Mouse (Mus musculus): ENCODE results near the gene Ano1. TPM values are rescaled to one million over a fixed set of nuclear protein-coding genes. Genes with fewer than 3 reads are reported as not detected.

Gene Ano1
- polyA plus RNA-seq, 1 experiment from 2014 or later = 22.2 TPM

DNA sequence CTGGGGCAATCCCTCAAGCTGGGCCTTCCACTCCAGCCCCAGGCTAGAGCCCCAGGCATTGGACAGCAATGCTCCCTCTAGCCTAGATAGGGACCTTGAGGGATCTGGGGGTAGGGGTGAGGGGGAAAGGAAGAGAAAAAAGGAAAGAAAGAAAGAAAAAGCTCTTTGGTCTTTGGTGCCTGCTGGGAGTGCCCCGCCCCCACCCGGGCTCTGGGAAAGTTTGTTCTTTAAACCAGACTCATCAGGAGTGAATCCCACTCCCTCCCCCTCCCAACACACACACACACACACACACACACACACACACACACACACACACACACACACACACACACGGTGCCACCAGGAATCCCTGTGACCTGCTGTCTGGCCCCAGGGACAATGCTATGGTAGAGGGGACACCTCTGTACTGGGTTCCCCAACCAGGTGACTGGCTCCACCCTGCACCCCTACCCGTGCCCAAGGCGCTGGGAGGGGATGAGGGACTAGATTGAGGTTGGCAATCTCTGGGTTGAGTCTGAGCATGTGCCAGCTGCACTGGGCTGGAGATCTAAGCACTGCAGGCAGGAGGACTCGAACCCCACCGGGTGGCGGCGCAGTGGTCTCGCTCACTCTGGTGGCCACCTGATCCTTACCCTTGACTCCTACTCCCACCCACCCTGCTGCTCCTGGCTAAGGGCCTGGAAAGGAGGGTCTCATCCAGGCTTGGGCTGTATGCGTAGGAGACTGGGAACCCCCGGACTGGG lies 74.3 kb downstream of the Ano1 start:
- no peak overlapping the region for H3K4me2 ChIP-seq (ENCODE audit: low read depth, low read length)
- no peaks in the 10 kb centered on the region for H3K9me3 ChIP-seq (ENCODE audit: control insufficient read depth, low read length)
- no peaks in the 10 kb centered on the region for H3K4me1 ChIP-seq (ENCODE audit: control insufficient read depth, insufficient read depth, low read length)
- ATAC-seq (ENCODE audit: low read depth) = 0 out of 2 replicates have a peak, but pooled peaks have one; percentile 17
- no peak overlapping the region for H3K27ac ChIP-seq (replicated peaks; ENCODE audit: low read depth, low read length)
- peaks cover 26% of the 10 kb centered on the region for H3K27me3 ChIP-seq (replicated peaks; ENCODE audit: control insufficient read depth, insufficient read depth, low read length)
- DNase-seq (ENCODE audit: low spot score) = no peak
- 40% methylated on average over 11 of the region's 12 CpGs for WGBS
- H3K9ac ChIP-seq (ENCODE audit: low read depth, low read length) = no peak overlapping the region
- H3K4me3 ChIP-seq (ENCODE audit: low read depth, low read length) = no peak overlapping the region
- H3K36me3 ChIP-seq (ENCODE audit: control insufficient read depth, insufficient read depth, low read length) = no peaks in the 10 kb centered on the region

DNA sequence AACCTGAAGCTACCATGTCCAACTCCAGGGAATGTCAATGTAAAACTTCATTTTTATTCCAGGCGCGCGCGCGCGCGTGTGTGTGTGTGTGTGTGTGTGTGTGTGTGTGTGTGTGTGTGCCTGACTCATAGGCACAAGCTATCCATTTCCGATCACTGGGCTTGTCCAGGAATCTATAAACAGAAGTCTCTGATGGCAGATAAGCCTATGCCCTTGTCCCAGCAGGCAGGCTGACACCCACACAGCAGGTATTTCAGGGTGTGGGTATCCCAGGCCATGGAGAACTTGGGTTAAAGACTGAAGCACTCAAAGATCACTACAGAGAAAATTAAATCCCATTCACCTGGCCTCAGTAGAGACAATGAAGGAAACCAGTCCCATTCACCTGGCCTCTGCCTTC lies 76.1 kb downstream of the Ano1 start:
- WGBS = 94% methylated on average over 8 of the region's 8 CpGs
- no peaks in the 10 kb centered on the region for H3K9me3 ChIP-seq (ENCODE audit: control insufficient read depth, low read length)
- no peaks in the 10 kb centered on the region for H3K4me1 ChIP-seq (ENCODE audit: control insufficient read depth, insufficient read depth, low read length)
- H3K27me3 ChIP-seq (replicated peaks; ENCODE audit: control insufficient read depth, insufficient read depth, low read length) = peaks cover 26% of the 10 kb centered on the region
- H3K27ac ChIP-seq (replicated peaks; ENCODE audit: low read depth, low read length) = no peak overlapping the region
- no peak overlapping the region for H3K4me3 ChIP-seq (ENCODE audit: low read depth, low read length)
- DNase-seq (ENCODE audit: low spot score) = no peak
- no peaks in the 10 kb centered on the region for H3K36me3 ChIP-seq (ENCODE audit: control insufficient read depth, insufficient read depth, low read length)
- no peak overlapping the region for H3K9ac ChIP-seq (ENCODE audit: low read depth, low read length)
- no peak for ATAC-seq (ENCODE audit: low read depth)
- no peak overlapping the region for H3K4me2 ChIP-seq (ENCODE audit: low read depth, low read length)

DNA sequence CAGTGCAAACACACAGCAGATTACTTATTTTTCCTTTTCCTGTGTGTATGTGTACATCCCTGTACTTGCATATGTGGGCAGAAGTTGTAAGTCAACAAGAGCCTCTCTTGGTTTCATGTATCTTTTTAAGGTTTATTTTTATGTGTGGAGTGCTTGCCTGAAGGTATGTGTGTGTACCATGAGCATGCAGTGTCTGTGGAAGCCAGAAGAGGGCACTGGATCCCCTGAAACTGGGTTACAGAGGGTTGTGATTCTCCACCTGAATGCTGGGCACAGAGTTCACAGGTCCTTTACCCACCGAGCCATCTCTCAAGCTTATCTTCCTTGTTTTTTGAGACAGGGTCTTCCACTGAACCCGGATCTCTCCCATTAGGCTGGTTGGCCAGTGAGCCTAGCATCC lies 81.9 kb downstream of the Ano1 start:
- H3K9me3 ChIP-seq (ENCODE audit: control insufficient read depth, low read length) = no peaks in the 10 kb centered on the region
- no peaks in the 10 kb centered on the region for H3K4me1 ChIP-seq (ENCODE audit: control insufficient read depth, insufficient read depth, low read length)
- no peaks in the 10 kb centered on the region for H3K27me3 ChIP-seq (replicated peaks; ENCODE audit: control insufficient read depth, insufficient read depth, low read length)
- WGBS = 93% methylated on average over 2 of the region's 2 CpGs
- no peaks in the 10 kb centered on the region for H3K36me3 ChIP-seq (ENCODE audit: control insufficient read depth, insufficient read depth, low read length)
- H3K4me3 ChIP-seq (ENCODE audit: low read depth, low read length) = no peak overlapping the region
- DNase-seq (ENCODE audit: low spot score) = no peak
- ATAC-seq (ENCODE audit: low read depth) = no peak
- H3K9ac ChIP-seq (ENCODE audit: low read depth, low read length) = no peak overlapping the region
- H3K4me2 ChIP-seq (ENCODE audit: low read depth, low read length) = no peak overlapping the region
- H3K27ac ChIP-seq (replicated peaks; ENCODE audit: low read depth, low read length) = no peak overlapping the region

DNA sequence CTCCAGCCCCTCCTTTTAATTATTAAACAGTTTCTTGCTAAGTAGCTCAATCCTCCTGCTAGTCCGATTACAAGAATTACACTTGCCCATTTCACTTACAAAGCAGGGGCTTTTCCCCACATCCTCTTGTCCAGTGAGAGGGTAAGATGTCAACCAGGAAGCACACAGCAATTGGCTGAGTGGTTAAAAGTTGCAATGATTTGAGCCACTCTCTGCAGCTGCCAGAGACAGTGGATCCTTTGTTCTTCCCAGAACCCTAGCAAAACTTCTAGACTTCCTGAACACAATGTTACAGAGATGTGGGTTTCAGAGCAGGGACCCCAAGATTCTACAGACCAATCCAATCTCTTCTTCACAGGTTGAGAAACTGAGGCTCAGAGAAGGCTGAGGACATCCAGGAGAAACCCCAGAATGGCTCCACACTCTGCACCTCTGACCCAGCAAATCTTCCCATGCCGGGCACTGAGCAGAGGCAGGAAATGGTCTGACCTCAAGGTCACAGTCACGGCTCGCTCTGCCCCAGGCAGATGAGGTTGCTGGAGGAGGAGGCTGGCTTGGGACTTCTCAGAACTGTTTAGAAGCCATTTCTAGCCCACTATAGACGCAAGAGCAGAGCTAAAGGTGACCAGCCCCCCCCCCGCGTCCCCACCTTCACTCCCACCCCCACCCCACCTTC lies 83.0 kb downstream of the Ano1 start:
- H3K36me3 ChIP-seq (ENCODE audit: control insufficient read depth, insufficient read depth, low read length) = no peaks in the 10 kb centered on the region
- WGBS = 8% methylated on average over 4 of the region's 7 CpGs
- no peak overlapping the region for H3K4me2 ChIP-seq (ENCODE audit: low read depth, low read length)
- DNase-seq (ENCODE audit: low spot score) (no peak), ATAC-seq (ENCODE audit: low read depth) (0 out of 2 replicates have a peak, but pooled peaks have one; percentile 30)
- no peaks in the 10 kb centered on the region for H3K4me1 ChIP-seq (ENCODE audit: control insufficient read depth, insufficient read depth, low read length)
- no peak overlapping the region for H3K27ac ChIP-seq (replicated peaks; ENCODE audit: low read depth, low read length)
- no peak overlapping the region for H3K4me3 ChIP-seq (ENCODE audit: low read depth, low read length)
- H3K27me3 ChIP-seq (replicated peaks; ENCODE audit: control insufficient read depth, insufficient read depth, low read length) = no peaks in the 10 kb centered on the region
- H3K9ac ChIP-seq (ENCODE audit: low read depth, low read length) = no peak overlapping the region
- no peaks in the 10 kb centered on the region for H3K9me3 ChIP-seq (ENCODE audit: control insufficient read depth, low read length)

DNA sequence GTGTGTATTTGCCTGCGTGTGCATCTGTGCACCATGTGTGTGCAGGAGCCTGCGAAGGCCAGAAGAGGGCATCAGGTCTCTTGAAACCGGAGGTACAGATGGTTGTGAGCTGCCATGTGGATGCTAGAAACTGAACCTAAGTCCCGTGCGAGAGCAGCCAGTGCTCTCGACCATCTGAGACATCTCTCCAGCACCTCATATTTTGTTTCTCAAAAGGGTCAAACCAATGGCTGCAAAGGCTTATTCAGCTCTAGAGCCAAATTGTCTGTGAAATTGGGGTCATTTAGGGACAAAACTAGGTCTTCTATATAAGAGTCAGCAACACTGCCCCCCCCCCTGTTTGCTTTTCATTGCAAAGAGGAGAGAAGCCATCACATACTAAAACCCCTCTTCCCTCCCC lies 84.7 kb downstream of the Ano1 start:
- DNase-seq (ENCODE audit: low spot score) (no peak), ATAC-seq (ENCODE audit: low read depth) (no peak)
- Histone ChIP-seq H3K9me3 (ENCODE audit: control insufficient read depth, low read length) (no peaks in the 10 kb centered on the region), H3K4me3 (ENCODE audit: low read depth, low read length) (no peak overlapping the region), H3K4me1 (ENCODE audit: control insufficient read depth, insufficient read depth, low read length) (no peaks in the 10 kb centered on the region), H3K27ac (replicated peaks; ENCODE audit: low read depth, low read length) (no peak overlapping the region), H3K27me3 (replicated peaks; ENCODE audit: control insufficient read depth, insufficient read depth, low read length) (no peaks in the 10 kb centered on the region), H3K9ac (ENCODE audit: low read depth, low read length) (no peak overlapping the region), H3K36me3 (ENCODE audit: control insufficient read depth, insufficient read depth, low read length) (no peaks in the 10 kb centered on the region), H3K4me2 (ENCODE audit: low read depth, low read length) (no peak overlapping the region)
- WGBS = 90% methylated on average over 6 of the region's 6 CpGs

DNA sequence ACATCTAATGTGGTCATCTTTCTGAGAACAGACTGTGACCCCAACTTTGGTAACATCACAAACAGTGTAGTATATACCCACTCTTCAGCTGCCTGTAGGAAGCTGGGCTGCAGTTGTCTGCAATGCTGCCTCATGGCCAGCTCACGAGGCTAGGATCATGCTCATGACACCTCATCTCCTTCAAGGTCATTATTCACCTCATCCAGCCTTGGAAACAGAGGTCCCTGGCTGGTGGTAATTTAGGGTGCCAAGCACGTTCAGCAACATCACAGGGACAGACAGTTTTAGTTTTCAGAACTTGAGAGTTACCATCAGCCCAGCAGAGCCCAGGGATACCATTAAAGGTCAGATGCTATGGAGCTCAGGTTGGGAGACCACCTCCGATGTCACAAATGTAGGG lies 86.2 kb downstream of the Ano1 start:
- Histone ChIP-seq H3K4me3 (ENCODE audit: low read depth, low read length) (no peak overlapping the region), H3K9me3 (ENCODE audit: control insufficient read depth, low read length) (no peaks in the 10 kb centered on the region), H3K4me2 (ENCODE audit: low read depth, low read length) (no peak overlapping the region), H3K36me3 (ENCODE audit: control insufficient read depth, insufficient read depth, low read length) (no peaks in the 10 kb centered on the region), H3K9ac (ENCODE audit: low read depth, low read length) (no peak overlapping the region), H3K4me1 (ENCODE audit: control insufficient read depth, insufficient read depth, low read length) (no peaks in the 10 kb centered on the region), H3K27ac (replicated peaks; ENCODE audit: low read depth, low read length) (no peak overlapping the region), H3K27me3 (replicated peaks; ENCODE audit: control insufficient read depth, insufficient read depth, low read length) (no peaks in the 10 kb centered on the region)
- no peak for ATAC-seq (ENCODE audit: low read depth)
- no peak for DNase-seq (ENCODE audit: low spot score)
- 66% methylated on average over 3 of the region's 3 CpGs for WGBS

DNA sequence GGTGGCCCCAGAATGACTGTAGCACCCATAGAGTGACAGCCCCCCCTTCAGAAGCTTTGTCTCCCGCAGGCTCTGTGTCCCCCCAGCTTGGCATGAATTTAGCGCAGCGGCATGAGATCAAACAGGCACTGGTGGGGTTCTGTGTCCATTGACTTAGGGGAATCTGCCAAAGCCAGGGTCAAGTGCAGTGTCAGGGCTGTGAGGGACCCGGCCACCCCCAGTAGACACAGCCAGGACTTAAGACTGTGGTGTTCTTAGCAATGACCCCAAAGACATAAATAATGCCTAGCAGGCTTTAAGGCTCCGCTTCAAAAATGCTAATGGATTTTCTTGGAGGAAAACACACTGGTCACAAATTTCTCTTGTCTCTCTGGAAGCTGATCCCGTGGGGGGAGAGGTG lies 88.2 kb downstream of the Ano1 start:
- ATAC-seq (ENCODE audit: low read depth) = no peak
- Histone ChIP-seq H3K36me3 (ENCODE audit: control insufficient read depth, insufficient read depth, low read length) (no peaks in the 10 kb centered on the region), H3K9ac (ENCODE audit: low read depth, low read length) (no peak overlapping the region), H3K27me3 (replicated peaks; ENCODE audit: control insufficient read depth, insufficient read depth, low read length) (no peaks in the 10 kb centered on the region), H3K4me2 (ENCODE audit: low read depth, low read length) (no peak overlapping the region), H3K9me3 (ENCODE audit: control insufficient read depth, low read length) (no peaks in the 10 kb centered on the region), H3K4me1 (ENCODE audit: control insufficient read depth, insufficient read depth, low read length) (no peaks in the 10 kb centered on the region), H3K27ac (replicated peaks; ENCODE audit: low read depth, low read length) (no peak overlapping the region), H3K4me3 (ENCODE audit: low read depth, low read length) (no peak overlapping the region)
- 59% methylated on average over 6 of the region's 6 CpGs for WGBS
- DNase-seq (ENCODE audit: low spot score) = no peak

DNA sequence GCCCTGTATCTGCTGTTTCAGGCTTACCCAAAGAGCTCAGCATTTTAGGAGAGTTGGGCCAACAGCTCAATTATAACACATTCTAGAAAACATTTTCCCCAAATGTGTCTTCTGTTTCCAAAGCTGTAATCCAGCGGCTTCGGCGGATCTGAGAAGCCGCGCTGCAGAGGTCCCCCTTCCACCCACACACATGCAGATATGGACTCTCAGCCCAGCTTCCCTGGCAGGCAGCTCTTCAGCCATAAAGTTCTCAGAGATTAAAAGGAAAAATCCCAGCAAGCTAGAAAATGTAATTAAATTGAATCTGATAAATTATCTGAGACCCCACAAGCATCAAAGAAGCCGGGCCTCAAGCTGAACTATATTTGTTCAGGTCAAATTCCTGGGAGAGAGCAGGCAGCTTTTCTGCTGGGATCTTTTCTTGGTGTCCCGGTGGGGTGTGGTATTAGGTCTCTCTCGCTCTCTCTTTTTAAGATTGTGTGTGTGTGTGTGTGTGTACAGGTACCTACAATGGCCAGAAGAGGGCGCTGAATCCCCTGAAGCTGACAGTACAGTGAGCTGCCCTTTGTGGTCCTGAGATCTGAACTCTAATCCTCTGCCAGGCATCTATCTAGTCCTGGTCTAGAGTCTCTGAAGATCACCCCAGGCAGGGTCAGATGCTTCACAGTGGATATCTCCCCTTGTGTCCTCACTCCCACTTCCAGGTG lies 95.4 kb downstream of the Ano1 start:
- no peaks in the 10 kb centered on the region for H3K9me3 ChIP-seq (ENCODE audit: control insufficient read depth, low read length)
- H3K9ac ChIP-seq (ENCODE audit: low read depth, low read length) = no peak overlapping the region
- peak; percentile 40 for DNase-seq (ENCODE audit: low spot score)
- no peak overlapping the region for H3K4me2 ChIP-seq (ENCODE audit: low read depth, low read length)
- no peak for ATAC-seq (ENCODE audit: low read depth)
- H3K36me3 ChIP-seq (ENCODE audit: control insufficient read depth, insufficient read depth, low read length) = no peaks in the 10 kb centered on the region
- no peaks in the 10 kb centered on the region for H3K27me3 ChIP-seq (replicated peaks; ENCODE audit: control insufficient read depth, insufficient read depth, low read length)
- no peak overlapping the region; the same call in 1 of the 2 replicates for H3K27ac ChIP-seq (replicated peaks; ENCODE audit: low read depth, low read length)
- WGBS = 74% methylated on average over 9 of the region's 9 CpGs
- H3K4me1 ChIP-seq (ENCODE audit: control insufficient read depth, insufficient read depth, low read length) = peaks cover 14% of the 10 kb centered on the region; the same call in 1 of the 2 replicates
- H3K4me3 ChIP-seq (ENCODE audit: low read depth, low read length) = no peak overlapping the region

Measured in embryonic facial prominence, embryonic 14.5 days (tissue).